Mouse (Mus musculus): ENCODE measurements at regions not wholly inside any gene's neighbourhood (a gene's known extent, or its start where the extent isn't known, plus 50 kb on each side); places are given as distances from the start of the nearest gene placed in this dataset.
A peak's percentile ranks its signal among the peaks of the same experiment; 100 is the strongest.

DNA sequence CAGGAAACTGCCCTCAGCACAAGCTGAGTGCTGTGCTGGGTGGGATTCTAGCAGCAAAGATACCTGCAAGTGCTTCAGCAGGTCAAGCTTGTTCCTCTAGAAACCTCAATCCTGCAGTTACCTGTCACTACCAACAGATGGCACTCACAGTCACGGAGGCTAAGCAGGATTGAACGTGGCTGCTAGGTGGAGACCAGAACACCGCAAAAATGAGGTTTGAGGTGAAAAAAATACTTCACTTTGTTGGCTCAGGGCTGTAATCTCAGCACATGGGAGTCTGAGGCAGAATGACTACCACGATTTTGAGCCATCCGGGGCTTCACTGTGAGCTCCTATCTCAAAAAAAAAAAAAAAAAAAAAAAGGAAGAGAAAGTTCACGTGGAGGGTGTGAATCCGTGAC is 50.4 kb upstream of the Atp12a start:
- TF ChIP-seq CTCF (conservative IDR thresholded peaks at IDR 0.05; ENCODE audit: insufficient read depth, insufficient read length, low read depth, low read length) (peak; percentile 88), POLR2A (IDR thresholded peaks at IDR 0.05; ENCODE audit: low read depth, low read length) (no peak)

Data from kidney, adult 2 months (tissue).